14 mouse cellular contexts compared by ENCODE assay signal in the genomic region with DNA sequence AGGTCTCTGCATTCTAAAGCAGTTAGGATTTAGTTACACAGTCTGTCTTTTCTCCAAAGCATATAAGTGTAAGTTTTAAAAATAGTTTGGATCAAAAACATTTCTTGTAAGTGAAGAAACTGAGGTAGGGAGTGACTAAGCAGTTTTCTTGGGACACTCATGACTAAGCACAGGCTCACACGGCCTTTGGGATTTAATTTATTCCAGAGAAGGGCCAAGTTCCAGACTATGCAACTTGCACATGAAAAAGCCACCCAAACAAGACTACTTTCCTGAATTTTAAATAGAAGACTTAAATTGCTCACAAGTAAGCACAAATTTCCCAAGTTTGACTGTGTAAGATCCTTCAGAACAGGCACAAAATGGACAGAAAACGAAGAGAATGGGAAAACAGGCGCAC.
"Had no signal": no experiment of that assay in that cellular context is flagged by ENCODE, and none has a peak within 500 bp of the region (broad histone marks: within the 10 kb centered on the region; RNA-seq: fewer than 3 reads in every experiment).

No protein-coding gene starts in this region.

- H3K27me3 ChIP-seq: limb, embryonic 15.5 days; liver, embryonic 12.5 days; megakaryocyte, embryonic 14.5 days; midbrain, embryonic 12.5 days; stomach, embryonic 15.5 days had no signal

- H3K27ac ChIP-seq: kidney, postnatal 0 days; limb, embryonic 15.5 days; liver, embryonic 12.5 days; macrophage; midbrain, embryonic 12.5 days; stomach, embryonic 15.5 days had no signal

- DNase-seq: kidney, adult 8-10 months; kidney, postnatal 36 days; lung, embryonic 14.5 days; lung, postnatal 14 days; right cerebral cortex, postnatal 14 days; thymus, postnatal 36 days had no signal

- H3K4me2 ChIP-seq: limb, embryonic 15.5 days; liver, embryonic 12.5 days; lung, embryonic 14.5 days; midbrain, embryonic 12.5 days; stomach, embryonic 15.5 days had no signal

- H3K4me1 ChIP-seq: limb, embryonic 15.5 days; liver, embryonic 12.5 days; megakaryocyte, embryonic 14.5 days; stomach, embryonic 15.5 days had no signal

- ATAC-seq: liver, embryonic 12.5 days; midbrain, embryonic 16.5 days had no signal

- H3K9me3 ChIP-seq: limb, embryonic 15.5 days; liver, embryonic 12.5 days; midbrain, embryonic 12.5 days; stomach, embryonic 15.5 days had no signal

- H3K4me3 ChIP-seq: limb, embryonic 15.5 days; liver, embryonic 12.5 days; megakaryocyte, embryonic 14.5 days; midbrain, embryonic 12.5 days; stomach, embryonic 15.5 days had no signal

- H3K36me3 ChIP-seq: limb, embryonic 15.5 days; liver, embryonic 12.5 days; midbrain, embryonic 12.5 days; stomach, embryonic 15.5 days had no signal

- H3K9ac ChIP-seq: limb, embryonic 15.5 days; liver, embryonic 12.5 days; lung, embryonic 14.5 days; midbrain, embryonic 12.5 days; stomach, embryonic 15.5 days had no signal
